Mouse (Mus musculus) bone marrow, adult 2 months (tissue): ENCODE data around the gene Slc41a2.

Experiments used
- CTCF ChIP-seq: fragments of 200-500 bp; IDR thresholded peaks from 2 replicates; pipeline ENCODE4 v1.5.1; 2011; ENCODE audit warnings: low read length, control low read depth; ENCODE audit not compliant: control insufficient read depth, insufficient read depth
- POLR2A ChIP-seq: fragments of 200-500 bp; IDR thresholded peaks from 2 replicates; pipeline ENCODE4 v1.6.1; 2011; ENCODE audit warnings: low read depth, mild to moderate bottlenecking, control low read depth, low read length, borderline replicate concordance; ENCODE audit not compliant: control insufficient read depth

GRCm38 (mm10) chr10:83293352-83293751, 44.3 kb downstream of the Slc41a2 start:
- TF ChIP-seq POLR2A (no peak), CTCF (no peak)
